ENCODE assay signal across 9 mouse cellular contexts in genomic region chr7:70823020-70823419, GRCm38 (mm10).
DNase-seq lines count a peak whose midpoint lies in the region; ATAC-seq and TF ChIP-seq lines count a peak whose summit lies in the region.
"Had no signal": no experiment of that assay in that cellular context is flagged by ENCODE, and none has a peak within 500 bp of the region (broad histone marks: within the 10 kb centered on the region; RNA-seq: fewer than 3 reads in every experiment).

No protein-coding gene starts in this region.

- no peaks in the 10 kb centered on the region for H3K9me3 ChIP-seq in embryonic facial prominence, embryonic 12.5 days
- no peaks in the 10 kb centered on the region for H3K9me3 ChIP-seq in hindbrain, embryonic 16.5 days (ENCODE audit: control insufficient read depth, low read length)
- no peaks in the 10 kb centered on the region for H3K9me3 ChIP-seq in limb, embryonic 12.5 days

- peak overlapping the region; percentile 30 for H3K4me2 ChIP-seq in embryonic facial prominence, embryonic 12.5 days (replicated peaks)
- H3K4me2 ChIP-seq in hindbrain, embryonic 16.5 days (ENCODE audit: low read length), result peak overlapping the region; percentile 39
- H3K4me2 ChIP-seq in limb, embryonic 12.5 days, result peak overlapping the region; percentile 52

- H3K36me3 ChIP-seq in embryonic facial prominence, embryonic 12.5 days, result no peaks in the 10 kb centered on the region
- no peaks in the 10 kb centered on the region for H3K36me3 ChIP-seq in hindbrain, embryonic 16.5 days (ENCODE audit: control insufficient read depth, insufficient read depth, low read length)
- H3K36me3 ChIP-seq in limb, embryonic 12.5 days, result no peaks in the 10 kb centered on the region

- no peak overlapping the region for H3K9ac ChIP-seq in embryonic facial prominence, embryonic 12.5 days
- H3K9ac ChIP-seq in hindbrain, embryonic 16.5 days (ENCODE audit: low read depth, low read length), result no peak overlapping the region
- no peak overlapping the region for H3K9ac ChIP-seq in limb, embryonic 12.5 days (replicated peaks)
- H3K9ac ChIP-seq: liver, embryonic 14.5 days had no signal

- peaks cover 9% of the 10 kb centered on the region; the same call in 1 of the 2 replicates for H3K4me1 ChIP-seq in embryonic facial prominence, embryonic 12.5 days
- H3K4me1 ChIP-seq in hindbrain, embryonic 16.5 days (ENCODE audit: control insufficient read depth, insufficient read depth, low read depth, low read length), result no peaks in the 10 kb centered on the region; the same call in 1 of the 2 replicates
- H3K4me1 ChIP-seq in limb, embryonic 12.5 days (replicated peaks), result peaks cover 14% of the 10 kb centered on the region

- H3K27ac ChIP-seq in layer of hippocampus, adult 2 months, result no peak overlapping the region
- H3K27ac ChIP-seq in embryonic facial prominence, embryonic 12.5 days, result 0 out of 2 replicates have a peak overlapping the region, but pooled peaks have one; percentile 41
- no peak overlapping the region for H3K27ac ChIP-seq in hindbrain, embryonic 16.5 days (ENCODE audit: low read depth, low read length)
- no peak overlapping the region for H3K27ac ChIP-seq in limb, embryonic 12.5 days
- H3K27ac ChIP-seq: liver, embryonic 14.5 days had no signal

- ATAC-seq in embryonic facial prominence, embryonic 12.5 days (ENCODE audit: insufficient number of reproducible peaks, insufficient read depth, low FRiP score, low TSS enrichment), result no peak
- no peak for ATAC-seq in hindbrain, embryonic 16.5 days
- ATAC-seq in limb, embryonic 12.5 days (ENCODE audit: insufficient number of reproducible peaks, insufficient read depth, low FRiP score, low TSS enrichment, low read depth), result no peak
- no peak for ATAC-seq in activated CD4-positive, CD25-positive, alpha-beta regulatory T cell, adult 4 months

- 20% methylated on average over 11 of the region's 11 CpGs for WGBS in embryonic facial prominence, embryonic 12.5 days
- WGBS in hindbrain, embryonic 16.5 days, result 42% methylated on average over 11 of the region's 11 CpGs
- WGBS in limb, embryonic 12.5 days, result 10% methylated on average over 11 of the region's 11 CpGs

- peak overlapping the region; percentile 50 for H3K4me3 ChIP-seq in layer of hippocampus, adult 2 months
- H3K4me3 ChIP-seq in embryonic facial prominence, embryonic 12.5 days, result 0 out of 2 replicates have a peak overlapping the region, but pooled peaks have one; percentile 4
- no peak overlapping the region for H3K4me3 ChIP-seq in hindbrain, embryonic 16.5 days (ENCODE audit: low read length)
- peak overlapping the region; percentile 26 for H3K4me3 ChIP-seq in limb, embryonic 12.5 days (replicated peaks)

- TF ChIP-seq CTCF in layer of hippocampus, adult 2 months (conservative IDR thresholded peaks at IDR 0.05), result no peak

- no peak for DNase-seq in layer of hippocampus, adult 2 months (ENCODE audit: low spot score in 2 of 2)
- DNase-seq in layer of hippocampus, adult 9-10 months (ENCODE audit: low spot score), result no peak
- no peak for DNase-seq in layer of hippocampus, postnatal 10 days (ENCODE audit: low spot score in 2 of 2)
- no peak for DNase-seq in right cerebral cortex, adult 2 months (ENCODE audit: low spot score in 2 of 2)

- no peaks in the 10 kb centered on the region for H3K27me3 ChIP-seq in embryonic facial prominence, embryonic 12.5 days
- no peaks in the 10 kb centered on the region for H3K27me3 ChIP-seq in hindbrain, embryonic 16.5 days (replicated peaks; ENCODE audit: control insufficient read depth, insufficient read depth, low read length)
- peaks cover 7% of the 10 kb centered on the region for H3K27me3 ChIP-seq in limb, embryonic 12.5 days
